Mouse (Mus musculus) liver, adult 2 months (tissue): Measurements from ENCODE around the gene Wipf3. TPM values are rescaled to one million over a fixed set of nuclear protein-coding genes. Genes with fewer than 3 reads are reported as not detected.

Experiments used
- DNase-seq: peaks from one replicate; pipeline ENCODE4 v3.0.0-alpha.2; 2011; ENCODE audit warnings: low read depth, low spot score; ENCODE audit errors: extremely low read depth
- H3K27ac ChIP-seq: fragments of 200-500 bp; replicated peaks from 2 replicates; pipeline ENCODE4 v1.5.1; 2012; ENCODE audit warnings: low read depth, mild to moderate bottlenecking, control low read depth, inconsistent platforms, low read length; ENCODE audit not compliant: insufficient read depth
- H3K27me3 ChIP-seq: fragments of 200-500 bp; 2 replicates; pipeline ENCODE4 v1.6.1; 2012; ENCODE audit warnings: mild to moderate bottlenecking, moderate library complexity, low read length, inconsistent platforms; ENCODE audit not compliant: control insufficient read depth, insufficient read depth
- H3K36me3 ChIP-seq: fragments of 200-500 bp; 2 replicates; pipeline ENCODE4 v1.6.1; 2012; ENCODE audit warnings: low read length, inconsistent platforms; ENCODE audit not compliant: control insufficient read depth, insufficient read depth
- H3K4me1 ChIP-seq: fragments of 200-500 bp; 2 replicates; pipeline ENCODE4 v1.6.1; 2011; ENCODE audit warnings: low read length; ENCODE audit not compliant: control insufficient read depth, insufficient read depth
- H3K4me3 ChIP-seq: fragments of 200-500 bp; 2 replicates; pipeline ENCODE4 v1.5.1; 2011; ENCODE audit warnings: low read depth, mild to moderate bottlenecking, control low read depth, low read length, moderate library complexity; ENCODE audit not compliant: insufficient read depth
- H3K79me2 ChIP-seq: fragments of 200-500 bp; 2 replicates; pipeline ENCODE4 v1.6.1; 2012; ENCODE audit warnings: inconsistent platforms, mild to moderate bottlenecking, low read length, moderate library complexity; ENCODE audit not compliant: control insufficient read depth, insufficient read depth
- H3K9ac ChIP-seq: fragments of 200-500 bp; 2 replicates; pipeline ENCODE4 v1.6.1; 2012; ENCODE audit warnings: low read depth, mild to moderate bottlenecking, control low read depth, inconsistent platforms, low read length
- CTCF ChIP-seq: fragments of 200-500 bp; IDR thresholded peaks from 2 replicates; pipeline ENCODE4 v1.5.1; 2011; ENCODE audit warnings: low read depth, low read length, control low read depth
- POLR2A ChIP-seq: fragments of 200-500 bp; IDR thresholded peaks from 2 replicates; pipeline ENCODE4 v1.6.1; 2011; ENCODE audit warnings: low read length, control low read depth; ENCODE audit not compliant: insufficient read depth; ENCODE audit errors: extremely low read depth
- WGBS: fragments of 180-500 bp; shearing (Covaris S2); methylation state at CpG from one replicate; pipeline ENCODE4 v1.1.7; 2018; 5-methylcytosine and 5-hydroxymethylcytosine counted together
- polyA plus RNA-seq: library from polyadenylated mRNA; depleted of rRNA; stranded (reverse); fragments of >200 nt; gene quantifications from 2 replicates; pipeline ENCODE4 v1.2.3, GENCODE M21; 2012
- total RNA-seq: library from RNA; depleted of rRNA; stranded (reverse); fragments of >200 nt; gene quantifications from 2 replicates; pipeline ENCODE4 v1.2.3, GENCODE M21; 2014

Wipf3 gene
- total and polyA plus RNA-seq, 2 experiments: 2.0 to 6.4 TPM

DNA sequence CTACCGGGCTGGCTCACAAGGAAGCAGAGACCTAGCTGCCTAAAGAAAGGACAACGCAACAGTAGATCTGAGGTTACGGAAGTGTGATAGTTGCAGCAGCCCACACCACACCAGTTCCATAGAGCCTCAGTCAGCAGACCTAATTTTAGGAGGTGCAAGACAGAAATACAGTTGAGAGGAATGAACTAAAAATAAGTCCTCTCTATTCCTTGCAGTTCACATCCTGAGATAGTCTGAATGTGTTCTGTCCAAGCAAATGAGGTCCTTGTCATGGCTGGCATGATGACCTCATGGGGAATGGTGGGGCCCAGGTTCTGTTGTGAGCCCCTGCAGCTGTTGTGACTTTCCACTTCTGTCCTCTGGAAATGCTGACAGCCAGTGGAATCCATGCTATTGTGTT lies 38.0 kb downstream of the Wipf3 start:
- no peak for DNase-seq
- peaks cover 16% of the 10 kb centered on the region for H3K4me1 ChIP-seq
- no peak overlapping the region for H3K27ac ChIP-seq
- no peak for TF ChIP-seq POLR2A
- TF ChIP-seq CTCF: no peak
- H3K4me3 ChIP-seq: no peak overlapping the region
- no peaks in the 10 kb centered on the region for H3K36me3 ChIP-seq
- H3K27me3 ChIP-seq: no peaks in the 10 kb centered on the region
- WGBS: 92% methylated on average over 3 of the region's 3 CpGs
- peaks cover 11% of the 10 kb centered on the region; the same call in 1 of the 2 replicates for H3K79me2 ChIP-seq
- no peak overlapping the region for H3K9ac ChIP-seq

- Histone ChIP-seq H3K9ac (no peak overlapping the region), H3K36me3 (no peaks in the 10 kb centered on the region), H3K79me2 (peaks cover 14% of the 10 kb centered on the region; the same call in 1 of the 2 replicates), H3K27ac (no peak overlapping the region; the same call in 1 of the 2 replicates), H3K4me3 (no peak overlapping the region), H3K27me3 (no peaks in the 10 kb centered on the region), H3K4me1 (peaks cover 15% of the 10 kb centered on the region; the same call in 1 of the 2 replicates)
- WGBS: 74% methylated on average over 7 of the region's 7 CpGs
- no peak for TF ChIP-seq POLR2A
- TF ChIP-seq CTCF: no peak
- no peak for DNase-seq
These were observed 42.5 kb downstream of the Wipf3 start for GRCm38 (mm10) chr6:54471866-54472265.

GRCm38 (mm10) chr6:54472846-54473715 lies 43.7 kb downstream of the Wipf3 start:
- WGBS: 72% methylated on average over 8 of the region's 8 CpGs
- H3K4me3 ChIP-seq: no peak overlapping the region
- peak; percentile 80 for DNase-seq

DNA sequence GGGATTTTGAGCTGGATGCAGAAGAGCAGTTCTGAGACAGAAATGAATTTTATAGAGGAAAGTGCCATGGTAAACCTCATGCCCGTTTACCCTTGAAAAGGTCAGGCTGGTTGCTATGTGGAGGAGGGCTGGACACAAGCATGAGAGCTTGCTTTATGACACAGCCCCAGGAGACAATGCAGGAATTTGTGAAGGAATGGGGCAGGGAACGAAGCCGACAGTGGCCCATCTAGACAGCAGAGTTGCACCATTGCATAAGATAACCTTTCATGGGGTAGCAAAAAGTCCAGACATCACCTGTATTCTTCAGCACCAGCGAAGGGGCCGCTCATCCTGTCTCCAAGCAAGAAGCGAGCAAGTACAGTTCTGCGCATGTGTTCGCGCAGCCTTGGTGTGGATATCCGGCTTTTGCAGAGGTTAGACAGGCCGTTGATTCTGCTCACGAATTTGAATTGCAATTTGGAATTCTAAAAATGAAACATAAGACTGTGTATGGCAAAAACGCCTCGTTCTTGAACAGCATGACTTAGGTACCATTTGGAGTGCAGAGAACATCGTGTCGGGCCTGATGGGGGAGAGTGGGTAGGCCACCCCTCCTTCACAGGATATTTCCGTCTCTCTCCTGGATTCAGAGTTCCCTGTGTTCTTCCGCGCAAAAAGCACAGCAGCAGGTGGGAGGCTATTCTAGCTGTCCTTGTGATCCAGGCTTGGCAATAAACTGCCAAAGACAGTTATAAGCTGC lies 46.7 kb downstream of the Wipf3 start:
- no peak for TF ChIP-seq CTCF
- no peak for TF ChIP-seq POLR2A
- H3K9ac ChIP-seq: no peak overlapping the region
- no peaks in the 10 kb centered on the region for H3K27me3 ChIP-seq
- H3K4me3 ChIP-seq: no peak overlapping the region
- no peaks in the 10 kb centered on the region for H3K36me3 ChIP-seq
- peaks cover 3% of the 10 kb centered on the region; the same call in 1 of the 2 replicates for H3K79me2 ChIP-seq
- no peak overlapping the region for H3K27ac ChIP-seq
- H3K4me1 ChIP-seq: peaks cover 15% of the 10 kb centered on the region; the same call in 1 of the 2 replicates
- DNase-seq: no peak
- WGBS: 95% methylated on average over 19 of the region's 19 CpGs

More at GRCm38 (mm10) chr6:54472846-54473715, 43.7 kb downstream of the Wipf3 start:
- Histone ChIP-seq H3K36me3 (no peaks in the 10 kb centered on the region), H3K27me3 (no peaks in the 10 kb centered on the region), H3K9ac (no peak overlapping the region), H3K4me1 (peaks cover 15% of the 10 kb centered on the region; the same call in 1 of the 2 replicates), H3K79me2 (peaks cover 9% of the 10 kb centered on the region; the same call in 1 of the 2 replicates), H3K27ac (peak overlapping the region; percentile 69)
- TF ChIP-seq CTCF (no peak), POLR2A (no peak)

DNA sequence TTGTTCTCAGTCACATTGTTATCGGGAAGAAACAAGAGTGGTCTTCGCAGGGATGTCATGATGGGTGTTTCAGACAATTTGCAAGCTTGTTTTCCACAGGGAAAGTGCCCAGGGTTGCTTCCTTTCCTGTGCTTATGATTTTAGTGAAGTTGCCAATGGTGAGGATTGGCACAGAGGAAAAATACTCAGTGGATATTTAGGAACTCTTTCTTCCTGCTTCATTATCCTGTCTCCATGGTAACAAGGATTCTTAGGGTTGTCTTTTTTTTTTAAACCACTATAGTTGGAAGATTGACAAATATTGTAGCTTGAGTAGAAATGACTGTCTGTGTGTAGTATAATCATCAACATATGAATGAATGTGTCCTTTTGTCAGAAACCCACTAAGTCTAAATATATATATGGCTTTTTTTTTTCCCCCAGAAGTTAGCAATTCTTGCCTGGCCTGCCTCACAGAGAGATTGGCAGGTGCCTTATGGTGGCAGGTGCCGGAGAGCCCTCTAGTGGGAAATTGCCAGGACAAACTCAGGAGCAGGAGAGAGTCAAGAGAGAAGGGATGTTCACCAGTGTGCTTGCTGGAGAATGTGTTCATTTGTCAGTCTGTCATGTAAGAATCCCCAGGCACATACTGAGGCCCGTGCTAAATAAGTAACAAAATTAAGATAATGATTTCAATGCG lies 49.4 kb downstream of the Wipf3 start:
- peaks cover 4% of the 10 kb centered on the region; the same call in 1 of the 2 replicates for H3K4me1 ChIP-seq

More for the DNA sequence above, 49.4 kb downstream of the Wipf3 start:
- H3K4me3 ChIP-seq: no peak overlapping the region
- TF ChIP-seq CTCF (peak; percentile 66), POLR2A (no peak)
- H3K9ac ChIP-seq: no peak overlapping the region
- H3K79me2 ChIP-seq: peaks cover 3% of the 10 kb centered on the region; the same call in 1 of the 2 replicates
- H3K36me3 ChIP-seq: peaks cover 2% of the 10 kb centered on the region; the same call in 1 of the 2 replicates
- peak; percentile 38 for DNase-seq
- no peaks in the 10 kb centered on the region for H3K27me3 ChIP-seq
- WGBS: 83% methylated on average over 5 of the region's 5 CpGs
- no peak overlapping the region for H3K27ac ChIP-seq
